Mouse (Mus musculus) heart, embryonic 11.5 days (tissue): ENCODE data around the gene Lrrc47. TPM values are rescaled to one million over a fixed set of nuclear protein-coding genes. Genes with fewer than 3 reads are reported as not detected.

ENCODE experiments used
- ATAC-seq: fragments of 200-750 bp; cut with Nextera tagmentation; replicated peaks from 2 replicates; pipeline ENCODE4 v1.8.0; 2017; ENCODE audit warnings: moderate library complexity; ENCODE audit not compliant: insufficient number of reproducible peaks, low FRiP score, low TSS enrichment
- H3K27ac ChIP-seq: fragments of 300-500 bp; sonication (generic); 2 replicates; pipeline ENCODE4 v1.5.1; 2014; ENCODE audit warnings: mild to moderate bottlenecking, low read depth, low read length
- H3K27me3 ChIP-seq: fragments of 300-500 bp; sonication (generic); 2 replicates; pipeline ENCODE4 v1.6.1; 2014; ENCODE audit warnings: mild to moderate bottlenecking, low read length, mixed read lengths; ENCODE audit not compliant: control insufficient read depth, insufficient read depth
- H3K36me3 ChIP-seq: fragments of 300-500 bp; sonication (generic); 2 replicates; pipeline ENCODE4 v1.6.1; 2014; ENCODE audit warnings: mild to moderate bottlenecking, low read length, moderate library complexity, mixed read lengths; ENCODE audit not compliant: control insufficient read depth, insufficient read depth
- H3K4me1 ChIP-seq: fragments of 300-500 bp; sonication (generic); 2 replicates; pipeline ENCODE4 v1.6.1; 2014; ENCODE audit warnings: low read length; ENCODE audit not compliant: control insufficient read depth, insufficient read depth
- H3K4me2 ChIP-seq: fragments of 300-500 bp; sonication (generic); 2 replicates; pipeline ENCODE4 v1.6.1; 2014; ENCODE audit warnings: mild to moderate bottlenecking, moderate library complexity
- H3K4me3 ChIP-seq: fragments of 300-500 bp; sonication (generic); 2 replicates; pipeline ENCODE4 v1.5.1; 2014; ENCODE audit warnings: low read depth, low read length
- H3K9ac ChIP-seq: fragments of 300-500 bp; sonication (generic); 2 replicates; pipeline ENCODE4 v1.6.1; 2014; ENCODE audit warnings: mild to moderate bottlenecking, low read depth, low read length, moderate library complexity
- H3K9me3 ChIP-seq: fragments of 300-500 bp; sonication (generic); replicated peaks from 2 replicates; pipeline ENCODE4 v1.6.1; 2016; ENCODE audit warnings: low read length; ENCODE audit not compliant: control insufficient read depth
- WGBS: fragments of 180-500 bp; shearing (Covaris S2); extraction: QIAGEN DNeasy Blood & Tissue Kit; methylation state at CpG from one replicate; pipeline ENCODE4 v1.1.7; 2014; ENCODE audit not compliant: insufficient replicate concordance; 5-methylcytosine and 5-hydroxymethylcytosine counted together
- polyA plus RNA-seq: library from polyadenylated mRNA; unstranded; fragments of >200 nt; fragmentation: Nextera tagmentation; extraction: Ambion mirVana; gene quantifications from 2 replicates; pipeline ENCODE4 v1.2.1, GENCODE M21; 2014

The Lrrc47 gene
- polyA plus RNA-seq, 1 experiment from 2014 or later = 14.7 TPM

DNA sequence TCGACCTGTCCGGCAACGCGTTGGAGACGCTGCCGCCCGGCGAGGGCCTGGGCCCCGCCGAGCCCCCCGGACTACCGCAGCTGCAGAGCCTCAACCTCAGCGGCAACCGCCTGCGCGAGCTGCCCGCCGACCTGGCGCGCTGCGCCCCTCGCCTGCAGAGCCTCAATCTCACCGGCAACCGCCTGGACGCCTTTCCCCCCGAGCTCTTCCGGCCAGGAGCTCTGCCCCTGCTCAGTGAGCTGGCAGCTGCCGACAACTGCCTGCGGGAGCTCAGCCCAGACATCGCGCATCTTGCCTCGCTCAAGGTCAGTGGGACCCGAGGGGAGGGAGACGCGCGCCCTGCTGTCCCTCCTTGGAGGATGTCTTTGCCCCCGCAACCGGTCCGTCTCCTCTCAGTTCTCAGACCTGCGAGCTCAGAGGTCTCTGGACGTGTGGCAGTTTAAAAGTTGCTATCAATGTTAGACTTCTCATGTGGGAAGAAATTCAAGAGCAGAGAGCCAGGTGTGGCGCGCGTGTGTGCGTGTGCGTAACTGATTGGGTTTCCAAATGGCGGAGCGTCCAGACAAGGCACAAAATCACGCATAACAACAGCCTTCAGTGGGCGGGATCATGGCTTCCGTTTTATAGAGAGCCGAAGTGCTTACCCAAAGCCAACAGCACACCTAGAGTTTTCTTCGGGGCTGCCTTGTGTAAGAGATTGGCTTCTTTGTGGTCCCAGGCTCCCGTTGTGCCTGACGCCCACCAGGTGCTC lies 776 bp downstream of the Lrrc47 start:
- Histone ChIP-seq H3K4me3 (peak overlapping the region; percentile 100), H3K27me3 (no peaks in the 10 kb centered on the region), H3K27ac (peak overlapping the region; percentile 68), H3K36me3 (peaks cover 15% of the 10 kb centered on the region), H3K4me1 (peaks cover 13% of the 10 kb centered on the region), H3K9ac (peak overlapping the region; percentile 93), H3K9me3 (no peaks in the 10 kb centered on the region), H3K4me2 (peak overlapping the region; percentile 89)
- 2% methylated on average over 55 of the region's 55 CpGs for WGBS
- ATAC-seq = no peak

GRCm38 (mm10) chr4:154015476-154015875 lies 3.9 kb downstream of the Lrrc47 start:
- peaks cover 13% of the 10 kb centered on the region for H3K4me1 ChIP-seq
- H3K27ac ChIP-seq = no peak overlapping the region
- H3K36me3 ChIP-seq = peaks cover 34% of the 10 kb centered on the region
- no peak for ATAC-seq
- no peaks in the 10 kb centered on the region for H3K27me3 ChIP-seq
- H3K9me3 ChIP-seq = no peaks in the 10 kb centered on the region
- H3K9ac ChIP-seq = no peak overlapping the region
- WGBS = 94% methylated on average over 11 of the region's 11 CpGs
- H3K4me2 ChIP-seq = no peak overlapping the region
- H3K4me3 ChIP-seq = no peak overlapping the region

GRCm38 (mm10) chr4:154019571-154019970 lies 8.0 kb downstream of the Lrrc47 start:
- Histone ChIP-seq H3K27me3 (no peaks in the 10 kb centered on the region), H3K36me3 (peaks cover 40% of the 10 kb centered on the region), H3K9ac (no peak overlapping the region), H3K4me1 (peaks cover 26% of the 10 kb centered on the region), H3K4me2 (no peak overlapping the region), H3K4me3 (no peak overlapping the region), H3K9me3 (no peaks in the 10 kb centered on the region), H3K27ac (no peak overlapping the region)
- 71% methylated on average over 7 of the region's 7 CpGs for WGBS
- no peak for ATAC-seq

DNA sequence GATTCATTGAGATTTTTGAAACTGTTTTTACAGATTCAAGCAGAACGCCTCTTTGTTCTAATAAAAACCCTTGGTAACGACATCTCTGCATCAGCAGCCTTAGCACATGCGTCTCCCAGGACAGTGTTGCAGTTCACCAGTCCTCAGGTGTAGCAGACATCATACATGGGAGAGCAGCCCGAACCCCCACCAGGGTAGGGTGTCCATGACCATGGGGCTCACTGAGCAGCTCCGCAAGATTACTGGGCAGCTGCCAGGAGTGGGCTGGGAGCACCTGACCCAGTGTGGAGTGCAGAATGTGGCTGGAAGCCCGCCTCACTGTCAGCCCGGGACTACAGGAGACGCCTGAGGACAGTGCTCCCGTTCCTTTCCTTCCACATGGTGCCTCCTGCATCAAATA lies 9.9 kb downstream of the Lrrc47 start:
- Histone ChIP-seq H3K27ac (no peak overlapping the region), H3K27me3 (no peaks in the 10 kb centered on the region; the same call in 1 of the 2 replicates), H3K4me1 (peaks cover 41% of the 10 kb centered on the region), H3K36me3 (peaks cover 32% of the 10 kb centered on the region), H3K9ac (no peak overlapping the region), H3K4me2 (no peak overlapping the region), H3K9me3 (no peaks in the 10 kb centered on the region), H3K4me3 (no peak overlapping the region)
- 86% methylated on average over 9 of the region's 9 CpGs for WGBS
- no peak for ATAC-seq

DNA sequence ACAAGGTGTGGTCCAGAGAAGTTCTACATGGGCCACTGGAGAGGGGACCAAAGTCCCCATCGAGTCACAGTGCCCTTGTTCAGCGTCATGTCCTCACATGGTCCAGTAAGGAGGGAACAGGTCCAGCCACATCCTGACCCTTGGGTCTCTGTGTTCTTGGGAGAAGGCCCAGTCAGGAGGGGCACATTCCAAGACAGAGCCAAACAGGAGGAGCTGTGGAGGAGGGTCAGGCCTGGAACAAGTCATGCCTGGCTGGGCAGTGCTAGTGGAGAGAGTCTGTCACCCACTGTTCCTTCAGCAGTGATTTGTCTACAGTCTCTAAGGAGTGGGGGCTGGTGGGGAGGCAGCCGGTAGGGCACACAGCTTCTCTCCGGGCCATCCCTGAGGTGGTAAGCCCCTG lies 10.9 kb downstream of the Lrrc47 start:
- Histone ChIP-seq H3K9ac (peak overlapping the region; percentile 3; the same call in 1 of the 2 replicates), H3K27me3 (peaks cover 3% of the 10 kb centered on the region; the same call in 1 of the 2 replicates), H3K27ac (peak overlapping the region; percentile 85), H3K4me1 (peaks cover 44% of the 10 kb centered on the region), H3K4me2 (no peak overlapping the region; the same call in 1 of the 2 replicates), H3K4me3 (no peak overlapping the region), H3K9me3 (no peaks in the 10 kb centered on the region), H3K36me3 (peaks cover 26% of the 10 kb centered on the region)
- WGBS = 75% methylated on average over 4 of the region's 4 CpGs
- no peak for ATAC-seq

- Histone ChIP-seq H3K27ac (peak overlapping the region; percentile 85), H3K4me3 (peak overlapping the region; percentile 58; the same call in 1 of the 2 replicates), H3K4me1 (peaks cover 44% of the 10 kb centered on the region), H3K9ac (peak overlapping the region; percentile 3; the same call in 1 of the 2 replicates), H3K4me2 (peak overlapping the region; percentile 77), H3K9me3 (no peaks in the 10 kb centered on the region), H3K27me3 (peaks cover 7% of the 10 kb centered on the region; the same call in 1 of the 2 replicates), H3K36me3 (peaks cover 26% of the 10 kb centered on the region)
- 36% methylated on average over 4 of the region's 4 CpGs for WGBS
- ATAC-seq = no peak
These were observed 11.3 kb downstream of the Lrrc47 start for GRCm38 (mm10) chr4:154022844-154023243.

- Histone ChIP-seq H3K27ac (peak overlapping the region; percentile 85), H3K4me3 (peak overlapping the region; percentile 58), H3K36me3 (peaks cover 18% of the 10 kb centered on the region), H3K9ac (peak overlapping the region; percentile 75), H3K4me1 (peaks cover 44% of the 10 kb centered on the region), H3K4me2 (peak overlapping the region; percentile 77), H3K27me3 (peaks cover 7% of the 10 kb centered on the region; the same call in 1 of the 2 replicates), H3K9me3 (no peaks in the 10 kb centered on the region)
- peak; percentile 76 for ATAC-seq
- 10% methylated on average over 8 of the region's 8 CpGs for WGBS
These were observed 12.4 kb downstream of the Lrrc47 start for GRCm38 (mm10) chr4:154023754-154024601.

DNA sequence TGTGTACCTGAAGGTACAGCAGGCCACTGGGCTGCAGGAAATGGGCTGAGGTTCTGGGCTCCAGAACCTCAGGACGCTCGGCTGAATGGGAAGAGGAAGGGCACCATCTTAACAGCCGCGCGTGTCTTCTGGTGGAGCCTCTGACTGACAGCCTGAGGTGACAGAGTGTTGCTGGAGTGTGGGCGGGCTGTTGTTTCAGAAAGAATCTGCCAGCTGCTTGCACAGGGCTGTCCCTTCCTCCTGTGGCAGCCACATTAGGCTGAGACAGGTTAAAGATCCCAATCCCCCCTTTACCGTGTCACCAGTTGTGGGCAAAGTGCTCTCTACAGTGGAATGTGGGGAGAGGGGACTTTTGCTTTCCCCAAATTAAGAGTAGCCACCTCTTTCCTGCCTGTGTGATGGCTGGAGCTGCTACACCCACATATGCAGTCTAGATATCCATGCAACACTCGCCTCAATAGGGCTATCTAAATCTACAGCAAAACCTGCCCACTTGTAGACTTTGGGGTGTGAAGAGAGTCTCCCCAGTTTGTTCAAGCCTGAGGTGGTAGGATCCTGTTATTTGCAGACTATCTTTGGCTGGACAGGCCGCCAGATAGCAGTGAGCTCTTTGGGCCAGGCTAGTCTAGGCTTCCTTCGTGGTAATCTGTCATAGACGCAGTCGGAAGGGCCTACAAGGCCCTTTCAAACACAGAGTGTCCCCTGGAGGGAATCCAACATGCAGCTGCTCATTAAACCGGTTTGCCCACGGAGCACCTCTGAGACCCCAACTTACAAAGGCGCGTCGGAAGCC lies 13.4 kb downstream of the Lrrc47 start:
- peak overlapping the region; percentile 58 for H3K4me3 ChIP-seq
- peak overlapping the region; percentile 75 for H3K9ac ChIP-seq
- no peaks in the 10 kb centered on the region for H3K9me3 ChIP-seq
- H3K4me1 ChIP-seq = peaks cover 44% of the 10 kb centered on the region
- peaks cover 7% of the 10 kb centered on the region; the same call in 1 of the 2 replicates for H3K27me3 ChIP-seq
- WGBS = 17% methylated on average over 17 of the region's 17 CpGs
- no peak for ATAC-seq
- peak overlapping the region; percentile 85 for H3K27ac ChIP-seq
- peaks cover 12% of the 10 kb centered on the region for H3K36me3 ChIP-seq
- H3K4me2 ChIP-seq = peak overlapping the region; percentile 77
